Mouse (Mus musculus) midbrain, embryonic 13.5 days (tissue): ENCODE data around the gene Rgl1. TPM values are rescaled to one million over a fixed set of nuclear protein-coding genes. Genes with fewer than 3 reads are reported as not detected.

Source experiments
- ATAC-seq: fragments of 200-750 bp; cut with Nextera tagmentation; 2 replicates; pipeline ENCODE4 v1.8.0; 2017; ENCODE audit warnings: mild to moderate bottlenecking, moderate TSS enrichment, moderate library complexity
- H3K27ac ChIP-seq: fragments of 300-500 bp; sonication (generic); 2 replicates; pipeline ENCODE4 v1.5.1; 2015; ENCODE audit warnings: inconsistent platforms, mild to moderate bottlenecking, moderate library complexity
- H3K27me3 ChIP-seq: fragments of 300-500 bp; sonication (generic); 2 replicates; pipeline ENCODE4 v1.6.1; 2015; ENCODE audit warnings: mild to moderate bottlenecking, inconsistent platforms
- H3K36me3 ChIP-seq: fragments of 300-500 bp; sonication (generic); 2 replicates; pipeline ENCODE4 v1.6.1; 2015; ENCODE audit warnings: mild to moderate bottlenecking, inconsistent platforms
- H3K4me1 ChIP-seq: fragments of 300-500 bp; sonication (generic); replicated peaks from 2 replicates; pipeline ENCODE4 v1.6.1; 2015; ENCODE audit warnings: inconsistent platforms
- H3K4me2 ChIP-seq: fragments of 300-500 bp; sonication (generic); replicated peaks from 2 replicates; pipeline ENCODE4 v1.6.1; 2015; ENCODE audit warnings: moderate library complexity, mild to moderate bottlenecking, inconsistent platforms
- H3K4me3 ChIP-seq: fragments of 300-500 bp; sonication (generic); replicated peaks from 2 replicates; pipeline ENCODE4 v1.5.1; 2015; ENCODE audit warnings: mild to moderate bottlenecking, inconsistent platforms
- H3K9ac ChIP-seq: fragments of 300-500 bp; sonication (generic); replicated peaks from 2 replicates; pipeline ENCODE4 v1.6.1; 2015; ENCODE audit warnings: mild to moderate bottlenecking, inconsistent platforms
- H3K9me3 ChIP-seq: fragments of 300-500 bp; sonication (generic); 2 replicates; pipeline ENCODE4 v1.6.1; 2016; ENCODE audit warnings: mild to moderate bottlenecking, inconsistent platforms
- WGBS: fragments of 180-500 bp; shearing (Covaris S2); methylation state at CpG from one replicate; pipeline ENCODE4 v1.1.7; 2015; 5-methylcytosine and 5-hydroxymethylcytosine counted together
- polyA plus RNA-seq: library from polyadenylated mRNA; unstranded; fragments of >200 nt; fragmentation: Nextera tagmentation; extraction: Ambion mirVana; gene quantifications from 2 replicates; pipeline ENCODE4 v1.2.1, GENCODE M21; 2015

The Rgl1 gene
- 12.9 and 17.0 TPM in 2 replicates for polyA plus RNA-seq

GRCm38 (mm10) chr1:152766032-152766772 lies at the start of gene Rgl1, which contains the start of gene Arpc5:
Rgl1 (minus strand) TSS chr1:152766351.
Arpc5 (plus strand) TSS chr1:152766542.
- WGBS: under 1% methylated on average over 86 of the region's 86 CpGs
- H3K9me3 ChIP-seq: no peaks in the 10 kb centered on the region
- H3K27me3 ChIP-seq: peaks cover 10% of the 10 kb centered on the region
- H3K36me3 ChIP-seq: peaks cover 17% of the 10 kb centered on the region
- peaks cover 18% of the 10 kb centered on the region for H3K4me1 ChIP-seq
- H3K9ac ChIP-seq: peak within 1 kb of the TSS; percentile 92
- peak within 1 kb of the TSS; percentile 78 for H3K4me2 ChIP-seq
- peak; percentile 98 for ATAC-seq
- peak within 1 kb of the TSS; percentile 86 for H3K4me3 ChIP-seq
- peak within 1 kb of the TSS; percentile 89 for H3K27ac ChIP-seq

DNA sequence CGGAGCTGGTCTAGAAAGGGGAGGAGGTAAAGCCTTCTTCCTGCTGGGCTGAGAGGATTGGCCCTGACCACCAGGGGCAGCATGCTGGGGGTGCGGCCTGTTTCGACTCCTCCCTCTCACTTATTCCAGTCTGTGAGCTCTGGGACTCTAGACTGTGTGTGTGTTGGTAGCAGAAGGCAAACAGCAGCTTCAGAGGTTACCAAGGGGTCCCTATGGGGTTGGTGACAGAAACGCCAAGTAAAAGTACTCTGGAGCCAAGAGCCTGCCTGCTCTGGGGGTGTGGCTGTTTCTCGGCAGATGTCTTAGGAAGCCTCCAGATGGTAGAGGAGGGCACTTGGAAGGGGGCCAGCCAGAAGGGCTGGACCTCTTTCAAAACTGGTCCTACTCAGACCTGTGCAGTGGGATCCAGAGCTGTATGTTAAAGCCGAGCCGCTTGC lies 49.1 kb upstream of the Rgl1 start:
- no peaks in the 10 kb centered on the region for H3K36me3 ChIP-seq
- 0 out of 2 replicates have a peak overlapping the region, but pooled peaks have one; percentile 39 for H3K27ac ChIP-seq
- peak; percentile 80 for ATAC-seq
- no peaks in the 10 kb centered on the region for H3K9me3 ChIP-seq
- no peak overlapping the region for H3K9ac ChIP-seq
- peaks cover 45% of the 10 kb centered on the region for H3K4me1 ChIP-seq
- no peak overlapping the region for H3K4me2 ChIP-seq
- H3K27me3 ChIP-seq: no peaks in the 10 kb centered on the region
- no peak overlapping the region for H3K4me3 ChIP-seq
- 37% methylated on average over 7 of the region's 7 CpGs for WGBS

DNA sequence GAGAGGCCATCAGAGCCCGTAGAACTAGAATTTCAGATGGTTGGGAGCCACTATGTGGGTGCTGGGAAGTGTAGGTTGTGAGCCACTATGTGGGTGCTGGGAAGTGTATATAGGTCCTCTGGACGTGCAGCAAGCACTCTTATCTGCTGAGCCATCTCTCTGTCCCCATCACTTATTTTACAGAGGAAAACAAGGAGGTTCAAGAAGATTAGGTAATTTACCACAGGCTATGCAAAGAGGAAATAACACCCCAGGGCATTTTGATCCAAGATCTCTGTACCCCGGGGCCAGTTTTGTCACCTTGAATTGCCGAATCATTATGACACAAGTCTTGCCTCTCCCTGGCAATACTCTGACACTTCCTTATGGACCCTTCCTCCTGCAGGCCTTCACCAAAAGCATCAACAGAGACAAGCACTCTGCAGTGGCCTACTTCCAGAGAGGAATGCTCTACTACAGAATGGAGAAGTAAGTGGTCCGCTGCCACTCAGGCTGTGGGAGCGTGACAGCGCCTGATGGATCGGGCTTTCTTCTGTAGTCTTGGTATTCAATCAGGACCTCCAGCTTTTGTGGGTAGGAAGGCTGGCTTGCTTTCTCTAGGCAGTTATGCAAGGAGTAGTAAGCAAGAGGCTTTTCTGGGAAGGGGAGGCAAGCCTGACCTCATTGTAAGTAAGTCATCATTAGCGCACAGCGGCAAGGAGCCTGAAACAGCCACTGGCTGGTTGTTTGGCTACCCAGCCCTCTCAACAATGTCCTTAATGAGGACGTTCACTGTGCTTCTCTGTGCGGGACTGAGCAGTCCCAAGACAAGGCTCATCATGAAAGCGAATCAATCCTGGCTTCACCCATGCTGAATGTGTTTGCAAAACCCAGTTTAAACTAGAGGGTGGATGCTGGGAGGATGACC lies 44.6 kb upstream of the Rgl1 start:
- H3K9me3 ChIP-seq: no peaks in the 10 kb centered on the region
- H3K4me3 ChIP-seq: no peak overlapping the region
- peaks cover 23% of the 10 kb centered on the region for H3K4me1 ChIP-seq
- no peak for ATAC-seq
- 61% methylated on average over 13 of the region's 13 CpGs for WGBS
- H3K9ac ChIP-seq: no peak overlapping the region
- no peaks in the 10 kb centered on the region for H3K36me3 ChIP-seq
- no peak overlapping the region for H3K27ac ChIP-seq
- H3K27me3 ChIP-seq: no peaks in the 10 kb centered on the region
- H3K4me2 ChIP-seq: no peak overlapping the region

DNA sequence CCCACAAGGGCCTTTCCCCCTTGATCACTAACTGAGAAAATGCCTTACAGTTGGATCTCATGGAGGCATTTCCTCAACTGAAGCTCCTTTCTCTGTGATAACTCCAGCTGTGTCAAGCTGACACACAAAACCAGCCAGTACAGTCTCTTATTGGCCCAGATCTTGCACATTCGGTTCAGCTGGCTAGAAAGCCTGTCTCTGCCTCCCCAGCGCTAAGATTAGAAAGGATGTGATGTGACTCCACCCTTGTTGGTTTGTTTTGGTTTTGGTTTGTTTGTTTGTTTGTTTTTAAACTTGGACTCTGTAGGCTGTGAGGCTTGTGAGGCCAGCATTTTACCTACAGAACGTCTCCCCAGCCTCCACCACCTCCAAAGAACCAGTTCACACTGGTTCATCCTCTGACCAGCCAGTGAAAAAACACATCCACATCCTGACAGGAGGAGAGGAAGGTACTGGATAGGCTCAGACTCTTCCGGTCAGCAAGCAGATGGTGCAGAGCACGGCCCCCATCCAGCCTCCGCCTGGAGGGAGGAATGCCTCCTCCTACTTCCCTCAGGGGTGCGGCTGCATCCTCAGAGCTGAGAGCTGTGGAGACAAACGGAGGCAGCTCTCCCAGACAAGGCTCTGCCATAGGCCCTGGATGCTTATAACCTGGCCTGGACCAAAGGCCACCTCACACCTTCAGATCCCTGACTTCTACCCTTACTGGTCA lies 43.5 kb upstream of the Rgl1 start:
- H3K27ac ChIP-seq: no peak overlapping the region
- WGBS: 41% methylated on average over 8 of the region's 8 CpGs
- peaks cover 12% of the 10 kb centered on the region; the same call in 1 of the 2 replicates for H3K4me1 ChIP-seq
- H3K4me2 ChIP-seq: no peak overlapping the region
- H3K9me3 ChIP-seq: no peaks in the 10 kb centered on the region
- H3K27me3 ChIP-seq: no peaks in the 10 kb centered on the region
- ATAC-seq: no peak
- no peaks in the 10 kb centered on the region for H3K36me3 ChIP-seq
- no peak overlapping the region for H3K4me3 ChIP-seq
- no peak overlapping the region for H3K9ac ChIP-seq

- no peak overlapping the region for H3K27ac ChIP-seq
- no peaks in the 10 kb centered on the region for H3K27me3 ChIP-seq
- no peak overlapping the region for H3K4me3 ChIP-seq
- no peak overlapping the region for H3K9ac ChIP-seq
- H3K36me3 ChIP-seq: no peaks in the 10 kb centered on the region
- H3K9me3 ChIP-seq: no peaks in the 10 kb centered on the region
- WGBS: 94% methylated on average over 2 of the region's 2 CpGs
- ATAC-seq: no peak
- H3K4me2 ChIP-seq: no peak overlapping the region
- peaks cover 12% of the 10 kb centered on the region; the same call in 1 of the 2 replicates for H3K4me1 ChIP-seq
Observed at GRCm38 (mm10) chr1:152808392-152808680, 42.2 kb upstream of the Rgl1 start.

GRCm38 (mm10) chr1:152807619-152808391 lies 41.7 kb upstream of the Rgl1 start:
- Histone ChIP-seq H3K4me1 (peaks cover 12% of the 10 kb centered on the region; the same call in 1 of the 2 replicates), H3K4me3 (no peak overlapping the region), H3K9me3 (no peaks in the 10 kb centered on the region), H3K27me3 (no peaks in the 10 kb centered on the region), H3K9ac (no peak overlapping the region), H3K36me3 (no peaks in the 10 kb centered on the region), H3K27ac (no peak overlapping the region), H3K4me2 (no peak overlapping the region)
- WGBS: 84% methylated on average over 18 of the region's 18 CpGs
- no peak for ATAC-seq

- no peaks in the 10 kb centered on the region for H3K27me3 ChIP-seq
- no peaks in the 10 kb centered on the region for H3K9me3 ChIP-seq
- H3K4me2 ChIP-seq: no peak overlapping the region
- H3K4me1 ChIP-seq: peaks cover 7% of the 10 kb centered on the region
- no peak overlapping the region for H3K4me3 ChIP-seq
- H3K27ac ChIP-seq: no peak overlapping the region
- no peak overlapping the region for H3K9ac ChIP-seq
- H3K36me3 ChIP-seq: no peaks in the 10 kb centered on the region
- 82% methylated on average over 6 of the region's 6 CpGs for WGBS
- no peak for ATAC-seq
Observed at GRCm38 (mm10) chr1:152804907-152805306, 38.8 kb upstream of the Rgl1 start.

DNA sequence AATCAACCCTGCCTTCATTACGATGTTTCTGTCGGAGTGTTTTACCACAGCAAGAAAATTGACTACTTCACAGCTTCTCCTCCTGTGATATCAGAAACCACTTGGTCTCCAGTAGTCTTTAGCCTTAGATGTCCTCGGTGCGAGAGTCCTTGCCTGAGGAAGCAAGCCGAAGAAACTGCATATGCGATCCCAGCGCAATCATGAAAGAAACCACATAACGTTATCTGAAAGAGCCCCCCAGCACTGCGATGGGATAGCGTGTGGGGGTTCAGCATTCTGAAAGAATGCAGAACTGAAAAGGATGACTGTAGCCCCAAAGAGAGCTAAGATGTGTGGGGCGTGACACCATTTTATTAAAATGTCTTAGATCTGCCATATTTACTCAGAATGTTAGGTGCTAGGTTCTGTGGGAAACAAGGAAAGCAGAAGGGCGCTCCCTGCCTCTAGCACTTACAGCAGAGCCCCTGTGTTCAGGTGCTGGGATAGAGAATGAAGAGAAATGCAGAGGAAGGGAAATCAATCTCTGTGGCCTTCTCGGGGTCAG lies 34.6 kb upstream of the Rgl1 start:
- no peak overlapping the region for H3K4me2 ChIP-seq
- 91% methylated on average over 13 of the region's 13 CpGs for WGBS

DNA sequence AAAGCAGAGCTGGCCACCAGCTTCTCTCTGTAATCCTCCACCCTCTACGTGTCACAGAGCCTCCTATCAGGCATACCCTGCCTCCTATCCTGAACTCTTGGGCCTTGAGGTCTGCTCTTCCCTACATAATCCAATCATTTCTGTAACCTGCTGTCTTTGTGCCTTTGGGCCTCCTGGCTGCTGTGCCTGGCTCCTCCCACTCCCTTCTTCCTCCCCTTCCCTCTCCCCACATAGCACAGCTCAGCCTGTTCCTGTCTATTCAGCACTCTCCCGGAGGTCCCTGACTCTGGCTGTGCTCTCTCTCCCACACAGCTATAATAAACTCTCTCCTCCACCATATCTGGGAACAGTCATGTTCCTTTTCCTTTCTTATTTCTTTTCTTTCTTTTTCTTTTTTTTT lies 33.7 kb upstream of the Rgl1 start, which contains the start of gene Ncf2:
Gene Ncf2, plus strand, starts transcription at position 298 of the 400 bp plus-strand sequence.
- WGBS: 5% methylated on average over 2 of the region's 2 CpGs
- H3K27me3 ChIP-seq: no peaks in the 10 kb centered on the region
- no peak within 1 kb of the TSS for H3K27ac ChIP-seq

More for the DNA sequence above, 34.6 kb upstream of the Rgl1 start:
- no peak for ATAC-seq
- Histone ChIP-seq H3K27ac (no peak overlapping the region), H3K4me3 (no peak overlapping the region), H3K27me3 (no peaks in the 10 kb centered on the region), H3K36me3 (no peaks in the 10 kb centered on the region), H3K9ac (no peak overlapping the region), H3K9me3 (no peaks in the 10 kb centered on the region), H3K4me1 (peaks cover 8% of the 10 kb centered on the region)

DNA sequence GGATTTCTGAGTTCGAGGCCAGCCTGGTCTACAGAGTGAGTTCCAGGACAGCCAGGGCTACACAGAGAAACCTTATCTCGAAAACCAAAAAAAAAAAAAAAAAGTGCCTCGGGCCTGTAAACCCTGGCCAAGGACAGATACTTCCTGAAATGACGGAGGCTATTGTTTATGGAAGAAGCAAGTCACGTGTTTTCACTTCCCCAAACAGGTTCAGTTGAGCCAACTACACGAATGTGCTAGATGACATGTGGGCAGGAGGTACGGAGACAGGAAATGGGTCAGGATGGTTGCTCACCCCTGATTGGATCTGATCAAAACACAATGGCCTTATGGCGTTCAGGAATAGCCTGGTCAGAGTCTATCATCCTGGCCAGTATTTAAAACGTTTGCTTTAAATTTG lies 32.0 kb upstream of the Rgl1 start:
- Histone ChIP-seq H3K4me3 (no peak overlapping the region), H3K27me3 (no peaks in the 10 kb centered on the region), H3K27ac (no peak overlapping the region), H3K36me3 (no peaks in the 10 kb centered on the region), H3K4me2 (no peak overlapping the region), H3K9me3 (no peaks in the 10 kb centered on the region), H3K4me1 (peaks cover 15% of the 10 kb centered on the region), H3K9ac (no peak overlapping the region)
- no peak for ATAC-seq
- WGBS: 86% methylated on average over 9 of the region's 9 CpGs

More for the DNA sequence above, 33.7 kb upstream of the Rgl1 start, which contains the start of gene Ncf2:
- Histone ChIP-seq H3K4me2 (no peak within 1 kb of the TSS), H3K4me3 (no peak within 1 kb of the TSS), H3K9me3 (no peaks in the 10 kb centered on the region), H3K36me3 (no peaks in the 10 kb centered on the region), H3K4me1 (peaks cover 8% of the 10 kb centered on the region), H3K9ac (no peak within 1 kb of the TSS)
- peak; percentile 82; the same call in 1 of the 2 replicates for ATAC-seq
